Mouse (Mus musculus): ENCODE data around the gene Atp6v0b.

Atp6v0b gene

GRCm38 (mm10) chr4:117871787-117872186 is 15.3 kb downstream of the Atp6v0b start:
- no peak for DNase-seq (ENCODE audit: low spot score in 2 of 2)

- no peak for DNase-seq (ENCODE audit: low spot score in 2 of 2)
These were observed 16.7 kb downstream of the Atp6v0b start for GRCm38 (mm10) chr4:117870437-117870836.

GRCm38 (mm10) chr4:117869317-117869716 is 17.8 kb downstream of the Atp6v0b start:
- DNase-seq (ENCODE audit: low spot score in 2 of 2): no peak

- peak in 1 of 2 experiments; percentile 79 for DNase-seq (ENCODE audit: low spot score in 2 of 2)
These were observed 19.3 kb downstream of the Atp6v0b start for GRCm38 (mm10) chr4:117867823-117868222.

GRCm38 (mm10) chr4:117867000-117867399 is 20.1 kb downstream of the Atp6v0b start:
- no peak for DNase-seq (ENCODE audit: low spot score in 2 of 2)

GRCm38 (mm10) chr4:117866083-117866482 is 21.1 kb downstream of the Atp6v0b start:
- DNase-seq (ENCODE audit: low spot score in 2 of 2): peak in 1 of 2 experiments; percentile 47

GRCm38 (mm10) chr4:117862823-117863222 is 24.3 kb downstream of the Atp6v0b start:
- DNase-seq (ENCODE audit: low spot score in 2 of 2): no peak

GRCm38 (mm10) chr4:117860570-117860969 is 26.6 kb downstream of the Atp6v0b start:
- DNase-seq (ENCODE audit: low spot score in 2 of 2): no peak

GRCm38 (mm10) chr4:117858794-117859193 is 28.3 kb downstream of the Atp6v0b start:
- peak; percentile 59 to 79 for DNase-seq (ENCODE audit: low spot score in 2 of 2)

- DNase-seq (ENCODE audit: low spot score in 2 of 2): no peak
These were observed 32.0 kb downstream of the Atp6v0b start for GRCm38 (mm10) chr4:117855146-117855545.

GRCm38 (mm10) chr4:117852152-117852868 is 34.8 kb downstream of the Atp6v0b start:
- DNase-seq (ENCODE audit: low spot score in 2 of 2): no peak

GRCm38 (mm10) chr4:117850871-117851270 is 36.3 kb downstream of the Atp6v0b start:
- no peak for DNase-seq (ENCODE audit: low spot score in 2 of 2)

- no peak for DNase-seq (ENCODE audit: low spot score in 2 of 2)
These were observed 37.0 kb downstream of the Atp6v0b start for GRCm38 (mm10) chr4:117850176-117850575.

GRCm38 (mm10) chr4:117849506-117849905 is 37.6 kb downstream of the Atp6v0b start:
- DNase-seq (ENCODE audit: low spot score in 2 of 2): no peak

- DNase-seq (ENCODE audit: low spot score in 2 of 2): no peak
These were observed 38.1 kb downstream of the Atp6v0b start for GRCm38 (mm10) chr4:117849063-117849462.

GRCm38 (mm10) chr4:117847011-117847410 is 40.1 kb downstream of the Atp6v0b start:
- DNase-seq (ENCODE audit: low spot score in 2 of 2): no peak

GRCm38 (mm10) chr4:117846261-117846660 is 40.9 kb downstream of the Atp6v0b start:
- DNase-seq (ENCODE audit: low spot score in 2 of 2): no peak

GRCm38 (mm10) chr4:117845316-117845715 is 41.8 kb downstream of the Atp6v0b start:
- DNase-seq (ENCODE audit: low spot score in 2 of 2): no peak

- no peak for DNase-seq (ENCODE audit: low spot score in 2 of 2)
These were observed 42.7 kb downstream of the Atp6v0b start for GRCm38 (mm10) chr4:117844467-117844866.

GRCm38 (mm10) chr4:117843101-117843500 is 44.0 kb downstream of the Atp6v0b start:
- no peak for DNase-seq (ENCODE audit: low spot score in 2 of 2)

GRCm38 (mm10) chr4:117841566-117841965 is 45.6 kb downstream of the Atp6v0b start:
- no peak for DNase-seq (ENCODE audit: low spot score in 2 of 2)

GRCm38 (mm10) chr4:117840821-117841220 is 46.3 kb downstream of the Atp6v0b start:
- DNase-seq (ENCODE audit: low spot score in 2 of 2): no peak

- DNase-seq (ENCODE audit: low spot score in 2 of 2): no peak
These were observed 47.8 kb downstream of the Atp6v0b start for GRCm38 (mm10) chr4:117839366-117839765.

- no peak for DNase-seq (ENCODE audit: low spot score in 2 of 2)
These were observed 49.9 kb downstream of the Atp6v0b start for GRCm38 (mm10) chr4:117837271-117837670.

Data from spleen, postnatal 10 days (tissue).